Mouse (Mus musculus) stomach, embryonic 16.5 days (tissue): ENCODE data around the gene Crybb1. TPM values are rescaled to one million over a fixed set of nuclear protein-coding genes. Genes with fewer than 3 reads are reported as not detected.

Source experiments
- ATAC-seq: fragments of 200-750 bp; cut with Nextera tagmentation; 2 replicates; pipeline ENCODE4 v1.8.0; 2017; ENCODE audit warnings: moderate number of reproducible peaks, moderate TSS enrichment; ENCODE audit not compliant: insufficient read depth, low FRiP score
- H3K27ac ChIP-seq: fragments of 300-500 bp; sonication (generic); 2 replicates; pipeline ENCODE4 v1.5.1; 2014; ENCODE audit warnings: low read length
- H3K27me3 ChIP-seq: fragments of 300-500 bp; sonication (generic); 2 replicates; pipeline ENCODE4 v1.6.1; 2014; ENCODE audit warnings: low read length, control low read depth, mixed read lengths; ENCODE audit not compliant: control insufficient read depth, insufficient read depth
- H3K36me3 ChIP-seq: fragments of 300-500 bp; sonication (generic); 2 replicates; pipeline ENCODE4 v1.6.1; 2014; ENCODE audit warnings: low read length; ENCODE audit not compliant: control insufficient read depth, insufficient read depth
- H3K4me1 ChIP-seq: fragments of 300-500 bp; sonication (generic); 2 replicates; pipeline ENCODE4 v1.6.1; 2014; ENCODE audit warnings: low read length, control low read depth, mixed read lengths; ENCODE audit not compliant: control insufficient read depth, insufficient read depth
- H3K4me2 ChIP-seq: fragments of 300-500 bp; sonication (generic); 2 replicates; pipeline ENCODE4 v1.6.1; 2014; ENCODE audit warnings: low read depth, low read length, mixed read lengths
- H3K4me3 ChIP-seq: fragments of 300-500 bp; sonication (generic); replicated peaks from 2 replicates; pipeline ENCODE4 v1.5.1; 2014; ENCODE audit warnings: mild to moderate bottlenecking, low read length
- H3K9ac ChIP-seq: fragments of 300-500 bp; sonication (generic); 2 replicates; pipeline ENCODE4 v1.6.1; 2014; ENCODE audit warnings: low read length
- H3K9me3 ChIP-seq: fragments of 300-500 bp; sonication (generic); replicated peaks from 2 replicates; pipeline ENCODE4 v1.6.1; 2016; ENCODE audit warnings: low read length, control low read depth; ENCODE audit not compliant: control insufficient read depth
- WGBS: fragments of 180-500 bp; shearing (Covaris S2); extraction: QIAGEN DNeasy Blood & Tissue Kit; methylation state at CpG from one replicate; pipeline ENCODE4 v1.1.7; 2014; 5-methylcytosine and 5-hydroxymethylcytosine counted together
- polyA plus RNA-seq: library from polyadenylated mRNA; unstranded; fragments of >200 nt; fragmentation: Nextera tagmentation; extraction: Ambion mirVana; gene quantifications from 2 replicates; pipeline ENCODE4 v1.2.1, GENCODE M21; 2015

The Crybb1 gene
- polyA plus RNA-seq: 4.0 and 4.1 TPM in 2 replicates

GRCm38 (mm10) chr5:112255426-112255825, at the start of gene Crybb1:
TSS of gene Crybb1 (plus strand) at chr5:112255815.
- ATAC-seq: no peak
- H3K27ac ChIP-seq: no peak within 1 kb of the TSS

GRCm38 (mm10) chr5:112206543-112207255, 48.9 kb upstream of the Crybb1 start:
- 20% methylated on average over 16 of the region's 16 CpGs for WGBS
- no peak for ATAC-seq
- Histone ChIP-seq H3K9me3 (no peaks in the 10 kb centered on the region), H3K36me3 (no peaks in the 10 kb centered on the region), H3K4me1 (0 out of 2 replicates have a peak, but pooled peaks cover 3% of the 10 kb centered on the region), H3K9ac (peak overlapping the region; percentile 13; the same call in 1 of the 2 replicates), H3K27ac (no peak overlapping the region), H3K4me3 (no peak overlapping the region), H3K27me3 (no peaks in the 10 kb centered on the region), H3K4me2 (peak overlapping the region; percentile 8; the same call in 1 of the 2 replicates)

More at GRCm38 (mm10) chr5:112255426-112255825, at the start of gene Crybb1:
- 54% methylated on average over 3 of the region's 3 CpGs for WGBS
- Histone ChIP-seq H3K4me1 (peaks cover 6% of the 10 kb centered on the region; the same call in 1 of the 2 replicates), H3K36me3 (no peaks in the 10 kb centered on the region), H3K27me3 (no peaks in the 10 kb centered on the region), H3K4me2 (no peak within 1 kb of the TSS), H3K4me3 (no peak within 1 kb of the TSS), H3K9me3 (no peaks in the 10 kb centered on the region), H3K9ac (no peak within 1 kb of the TSS)

- no peak for ATAC-seq
Measured at GRCm38 (mm10) chr5:112208321-112208720, 47.3 kb upstream of the Crybb1 start.

GRCm38 (mm10) chr5:112210104-112210503, 45.5 kb upstream of the Crybb1 start:
- Histone ChIP-seq H3K4me2 (no peak overlapping the region), H3K9ac (no peak overlapping the region), H3K4me1 (peaks cover 5% of the 10 kb centered on the region; the same call in 1 of the 2 replicates), H3K36me3 (no peaks in the 10 kb centered on the region), H3K27ac (no peak overlapping the region), H3K27me3 (no peaks in the 10 kb centered on the region), H3K4me3 (no peak overlapping the region), H3K9me3 (no peaks in the 10 kb centered on the region)
- no peak for ATAC-seq
- 29% methylated on average over 8 of the region's 8 CpGs for WGBS

More at GRCm38 (mm10) chr5:112208321-112208720, 47.3 kb upstream of the Crybb1 start:
- Histone ChIP-seq H3K36me3 (no peaks in the 10 kb centered on the region), H3K9me3 (no peaks in the 10 kb centered on the region), H3K4me2 (no peak overlapping the region), H3K4me1 (0 out of 2 replicates have a peak, but pooled peaks cover 3% of the 10 kb centered on the region), H3K9ac (no peak overlapping the region), H3K27me3 (no peaks in the 10 kb centered on the region), H3K27ac (no peak overlapping the region), H3K4me3 (no peak overlapping the region)
- WGBS: 26% methylated on average over 4 of the region's 4 CpGs

GRCm38 (mm10) chr5:112211911-112212310, 43.7 kb upstream of the Crybb1 start:
- H3K9me3 ChIP-seq: no peaks in the 10 kb centered on the region
- WGBS: 77% methylated on average over 7 of the region's 7 CpGs

GRCm38 (mm10) chr5:112212711-112213264, 42.8 kb upstream of the Crybb1 start:
- 73% methylated on average over 6 of the region's 6 CpGs for WGBS
- H3K9me3 ChIP-seq: no peaks in the 10 kb centered on the region
- no peaks in the 10 kb centered on the region for H3K27me3 ChIP-seq
- peaks cover 7% of the 10 kb centered on the region; the same call in 1 of the 2 replicates for H3K4me1 ChIP-seq
- no peak overlapping the region for H3K9ac ChIP-seq
- H3K4me3 ChIP-seq: no peak overlapping the region
- no peak overlapping the region for H3K27ac ChIP-seq
- no peaks in the 10 kb centered on the region for H3K36me3 ChIP-seq
- no peak for ATAC-seq
- H3K4me2 ChIP-seq: no peak overlapping the region

More at GRCm38 (mm10) chr5:112211911-112212310, 43.7 kb upstream of the Crybb1 start:
- H3K4me2 ChIP-seq: no peak overlapping the region
- peaks cover 7% of the 10 kb centered on the region; the same call in 1 of the 2 replicates for H3K4me1 ChIP-seq
- H3K27me3 ChIP-seq: no peaks in the 10 kb centered on the region
- no peak overlapping the region for H3K9ac ChIP-seq
- no peak overlapping the region for H3K4me3 ChIP-seq
- H3K36me3 ChIP-seq: no peaks in the 10 kb centered on the region
- ATAC-seq: no peak
- no peak overlapping the region for H3K27ac ChIP-seq

GRCm38 (mm10) chr5:112213331-112214240, 42.0 kb upstream of the Crybb1 start:
- Histone ChIP-seq H3K9ac (no peak overlapping the region), H3K4me3 (no peak overlapping the region), H3K4me1 (peaks cover 7% of the 10 kb centered on the region; the same call in 1 of the 2 replicates), H3K27ac (no peak overlapping the region), H3K9me3 (no peaks in the 10 kb centered on the region), H3K4me2 (no peak overlapping the region), H3K36me3 (no peaks in the 10 kb centered on the region), H3K27me3 (no peaks in the 10 kb centered on the region)
- WGBS: 43% methylated on average over 19 of the region's 19 CpGs
- ATAC-seq: no peak

- Histone ChIP-seq H3K4me2 (no peak overlapping the region), H3K4me3 (no peak overlapping the region), H3K27me3 (no peaks in the 10 kb centered on the region), H3K9ac (no peak overlapping the region), H3K9me3 (no peaks in the 10 kb centered on the region), H3K27ac (no peak overlapping the region), H3K36me3 (no peaks in the 10 kb centered on the region), H3K4me1 (peaks cover 10% of the 10 kb centered on the region; the same call in 1 of the 2 replicates)
- ATAC-seq: no peak
- 7% methylated on average over 10 of the region's 10 CpGs for WGBS
Measured at GRCm38 (mm10) chr5:112214419-112214818, 41.2 kb upstream of the Crybb1 start.
